Mouse (Mus musculus): ENCODE measurements at regions not wholly inside any gene's neighbourhood (a gene's known extent, or its start where the extent isn't known, plus 50 kb on each side); places are given as distances from the start of the nearest gene placed in this dataset.

GRCm38 (mm10) chr10:99367757-99368156 is 104.7 kb downstream of the Dusp6 start:
- DNase-seq (ENCODE audit: extremely low read depth, low read depth) = no peak

GRCm38 (mm10) chr10:99375101-99375500 is 112.1 kb downstream of the Dusp6 start:
- no peak for DNase-seq (ENCODE audit: extremely low read depth, low read depth)

GRCm38 (mm10) chr10:99376430-99376829 is 113.4 kb downstream of the Dusp6 start:
- no peak for DNase-seq (ENCODE audit: extremely low read depth, low read depth)

GRCm38 (mm10) chr10:99377548-99377947 is 114.5 kb downstream of the Dusp6 start:
- DNase-seq (ENCODE audit: extremely low read depth, low read depth) = no peak

- DNase-seq (ENCODE audit: extremely low read depth, low read depth) = no peak
Observed at GRCm38 (mm10) chr10:99379156-99379555, 116.1 kb downstream of the Dusp6 start.

GRCm38 (mm10) chr10:99380170-99380569 is 117.1 kb downstream of the Dusp6 start:
- DNase-seq (ENCODE audit: extremely low read depth, low read depth) = no peak

- no peak for DNase-seq (ENCODE audit: extremely low read depth, low read depth)
Observed at GRCm38 (mm10) chr10:99383028-99383427, 120.0 kb downstream of the Dusp6 start.

- DNase-seq (ENCODE audit: extremely low read depth, low read depth) = no peak
Observed at GRCm38 (mm10) chr10:99384366-99384765, 121.3 kb downstream of the Dusp6 start.

- DNase-seq (ENCODE audit: extremely low read depth, low read depth) = no peak
Observed at GRCm38 (mm10) chr10:99384851-99385250, 121.8 kb downstream of the Dusp6 start.

- no peak for DNase-seq (ENCODE audit: extremely low read depth, low read depth)
Observed at GRCm38 (mm10) chr10:99385854-99386253, 122.8 kb downstream of the Dusp6 start.

- no peak for DNase-seq (ENCODE audit: extremely low read depth, low read depth)
Observed at GRCm38 (mm10) chr10:99388526-99388925, 125.5 kb downstream of the Dusp6 start.

GRCm38 (mm10) chr10:99388986-99389385 is 126.0 kb downstream of the Dusp6 start:
- DNase-seq (ENCODE audit: extremely low read depth, low read depth) = no peak

GRCm38 (mm10) chr10:99390609-99391183 is 127.7 kb downstream of the Dusp6 start:
- no peak for DNase-seq (ENCODE audit: extremely low read depth, low read depth)

GRCm38 (mm10) chr10:99391725-99392124 is 128.7 kb downstream of the Dusp6 start:
- no peak for DNase-seq (ENCODE audit: extremely low read depth, low read depth)

GRCm38 (mm10) chr10:99392979-99393378 is 129.9 kb downstream of the Dusp6 start:
- no peak for DNase-seq (ENCODE audit: extremely low read depth, low read depth)

- DNase-seq (ENCODE audit: extremely low read depth, low read depth) = no peak
Observed at GRCm38 (mm10) chr10:99393523-99393922, 130.5 kb downstream of the Dusp6 start.

GRCm38 (mm10) chr10:99395411-99395810 is 132.4 kb downstream of the Dusp6 start:
- no peak for DNase-seq (ENCODE audit: extremely low read depth, low read depth)

- DNase-seq (ENCODE audit: extremely low read depth, low read depth) = no peak
Observed at GRCm38 (mm10) chr10:99396630-99397029, 133.6 kb downstream of the Dusp6 start.

- no peak for DNase-seq (ENCODE audit: extremely low read depth, low read depth)
Observed at GRCm38 (mm10) chr10:99400076-99400475, 137.0 kb downstream of the Dusp6 start.

GRCm38 (mm10) chr10:99406764-99407163 is 143.7 kb downstream of the Dusp6 start:
- DNase-seq (ENCODE audit: extremely low read depth, low read depth) = no peak

- DNase-seq (ENCODE audit: extremely low read depth, low read depth) = no peak
Observed at GRCm38 (mm10) chr10:99408786-99409185, 145.8 kb downstream of the Dusp6 start.

- no peak for DNase-seq (ENCODE audit: extremely low read depth, low read depth)
Observed at GRCm38 (mm10) chr10:99409744-99410143, 146.7 kb downstream of the Dusp6 start.

GRCm38 (mm10) chr10:99410754-99411153 is 147.7 kb downstream of the Dusp6 start:
- DNase-seq (ENCODE audit: extremely low read depth, low read depth) = no peak

GRCm38 (mm10) chr10:99413455-99413854 is 150.4 kb downstream of the Dusp6 start:
- no peak for DNase-seq (ENCODE audit: extremely low read depth, low read depth)
